Mouse (Mus musculus) mammary gland, adult 2 months (tissue): ENCODE data around the gene Mrpl14. TPM values are rescaled to one million over a fixed set of nuclear protein-coding genes. Genes with fewer than 3 reads are reported as not detected.

ENCODE experiments used
- polyA plus RNA-seq: library from polyadenylated mRNA; depleted of rRNA; stranded (reverse); fragments of >200 nt; gene quantifications from 2 replicates; pipeline ENCODE4 v1.2.3, GENCODE M21; 2012; ENCODE audit warnings: low replicate concordance; rRNA removed

Mrpl14 gene
- polyA plus RNA-seq, result 118 and 218 TPM in 2 replicates

GRCm38 (mm10) chr17:45686093-45686619, at the start of gene Mrpl14:
Gene Mrpl14 (plus strand): TSS chr17:45686322.

DNA sequence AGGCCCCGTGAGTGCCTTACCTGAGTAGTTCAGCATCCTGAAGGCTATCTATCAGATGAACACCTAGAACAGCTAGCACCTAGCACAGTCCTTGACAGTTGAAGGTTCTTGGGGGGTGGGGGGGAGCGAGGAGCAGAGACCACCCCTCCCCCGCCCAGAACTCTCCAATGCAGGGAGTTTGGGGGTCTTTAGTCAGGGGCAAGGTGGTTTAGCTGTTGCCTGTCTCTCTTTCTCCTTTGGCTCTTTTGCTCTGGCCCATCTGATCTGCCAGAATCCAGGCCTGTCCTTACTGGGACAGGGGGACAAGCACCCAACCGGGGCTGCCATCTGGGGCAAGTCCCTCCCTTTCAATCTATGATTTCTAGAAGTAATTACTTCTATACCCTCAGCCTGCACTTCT, 26.9 kb upstream of the Mrpl14 start, which contains the start of gene Capn11:
Gene Capn11, minus strand, starts transcription at position 101 of the 400 bp plus-strand sequence.

GRCm38 (mm10) chr17:45686716-45687115, 594 bp downstream of the Mrpl14 start, which contains the start of gene Tmem63b:
Gene Tmem63b (minus strand): TSS chr17:45686905.

DNA sequence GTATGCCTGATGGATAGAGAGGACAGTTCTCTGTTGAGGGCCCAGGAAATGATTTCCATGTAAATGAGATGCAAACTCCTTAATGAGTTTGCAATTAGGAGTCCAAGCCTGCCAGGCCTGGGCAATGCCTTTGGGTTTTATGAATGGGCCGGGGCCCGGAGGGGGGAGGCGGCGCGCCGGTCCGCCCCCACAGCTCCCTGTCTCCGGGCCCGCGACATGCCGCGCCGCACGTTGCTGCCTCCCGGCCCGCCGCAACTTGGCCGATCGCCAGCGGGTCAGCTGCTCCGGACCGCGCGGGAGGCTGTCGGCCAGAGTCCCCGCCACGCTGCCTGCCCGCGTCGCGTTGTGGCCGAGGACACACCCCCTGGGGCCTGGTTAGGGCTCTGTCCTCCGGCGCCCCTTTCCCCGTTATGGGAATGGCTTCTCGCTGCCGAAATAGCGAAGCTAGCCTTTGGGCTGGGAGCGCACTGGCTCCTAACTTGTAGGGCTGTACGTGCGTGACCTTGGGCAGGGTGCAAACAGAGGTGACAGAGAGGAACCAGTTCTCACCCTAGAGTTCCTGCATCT, 47.7 kb downstream of the Mrpl14 start, which contains the start of gene 1600014C23Rik:
Gene 1600014C23Rik, minus strand, starts transcription at position 110 of the 567 bp plus-strand sequence.

Other genes starting within 250 kb of the Mrpl14 start
- not detected in 2 replicates for gene Spats1, start 210.9 kb upstream of the Mrpl14 start, polyA plus RNA-seq
- 15.0 and 22.0 TPM in 2 replicates for gene Aars2, start 179.5 kb upstream of the Mrpl14 start, polyA plus RNA-seq
- 0.39 and 0.62 TPM in 2 replicates for gene Tcte1, start 162.9 kb upstream of the Mrpl14 start, polyA plus RNA-seq
- 0.53 and 1.3 TPM in 2 replicates for gene Tmem151b, start 136.6 kb upstream of the Mrpl14 start, polyA plus RNA-seq
- 18.5 and 44.8 TPM in 2 replicates for gene Nfkbie, start 130.6 kb upstream of the Mrpl14 start, polyA plus RNA-seq
- 111 and 198 TPM in 2 replicates for gene Slc35b2, start 122.4 kb upstream of the Mrpl14 start, polyA plus RNA-seq
- gene Hsp90ab1, start 113.1 kb upstream of the Mrpl14 start, polyA plus RNA-seq, result 246 and 387 TPM in 2 replicates
- 166 and 209 TPM in 2 replicates for gene Slc29a1, start 86.7 kb upstream of the Mrpl14 start, polyA plus RNA-seq
- not detected in 2 replicates for gene Mymx, start 84.2 kb upstream of the Mrpl14 start, polyA plus RNA-seq
- not detected in 2 replicates for gene Capn11, start 27.0 kb upstream of the Mrpl14 start, polyA plus RNA-seq
- 66.2 and 96.7 TPM in 2 replicates for gene Tmem63b, start 583 bp downstream of the Mrpl14 start, polyA plus RNA-seq
- gene 1600014C23Rik, start 47.5 kb downstream of the Mrpl14 start, polyA plus RNA-seq, result not detected in 2 replicates